Mouse (Mus musculus) liver, postnatal 0 days (tissue): ENCODE data around the gene 1700012A03Rik.

Experiments used
- CTCF ChIP-seq: sonication (generic); IDR thresholded peaks from 2 replicates; pipeline ENCODE4 v1.5.1; 2016; ENCODE audit warnings: antibody characterized with exemption, low read depth
- EP300 ChIP-seq: IDR thresholded peaks from 2 replicates; pipeline ENCODE4 v1.6.1; 2016; ENCODE audit warnings: antibody characterized with exemption, low read depth, mild to moderate bottlenecking

- TF ChIP-seq CTCF = no peak
- no peak for TF ChIP-seq EP300
Measured at GRCm38 (mm10) chr6:32049256-32049950, 643 bp upstream of the 1700012A03Rik start.
